Mouse (Mus musculus) cerebellum, adult 11 months (tissue): Measurements from ENCODE around the gene Pecam1.
"Not testable (repeated sequence)": the region's sequence is repeated elsewhere in the genome, so short reads cannot be mapped to it uniquely, and the experiment has no call there.

Source experiments
- DNase-seq: peaks from one replicate; pipeline ENCODE4 v3.0.0; 2022

The Pecam1 gene

DNA sequence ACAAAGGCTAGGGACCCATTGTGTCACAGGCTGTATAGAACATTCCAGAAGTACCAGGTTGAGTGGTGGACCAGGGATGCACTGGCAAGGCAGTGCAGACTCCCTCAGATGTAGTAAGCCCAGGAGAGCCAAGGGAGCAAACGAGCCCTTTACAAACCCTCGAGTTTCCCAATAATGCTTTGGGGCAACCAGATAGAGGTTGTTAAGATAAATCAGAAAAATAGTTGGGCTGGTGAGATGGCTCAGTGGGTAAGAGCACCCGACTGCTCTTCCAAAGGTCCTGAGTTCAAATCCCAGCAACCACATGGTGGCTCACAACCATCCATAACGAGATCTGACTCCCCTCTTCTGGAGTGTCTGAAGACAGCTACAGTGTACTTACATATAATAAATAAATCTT is 131.7 kb downstream of the Pecam1 start:
- DNase-seq, result not testable (repeated sequence)

- DNase-seq, result no peak
Measured at GRCm38 (mm10) chr11:106617821-106618580, 132.4 kb downstream of the Pecam1 start.

DNA sequence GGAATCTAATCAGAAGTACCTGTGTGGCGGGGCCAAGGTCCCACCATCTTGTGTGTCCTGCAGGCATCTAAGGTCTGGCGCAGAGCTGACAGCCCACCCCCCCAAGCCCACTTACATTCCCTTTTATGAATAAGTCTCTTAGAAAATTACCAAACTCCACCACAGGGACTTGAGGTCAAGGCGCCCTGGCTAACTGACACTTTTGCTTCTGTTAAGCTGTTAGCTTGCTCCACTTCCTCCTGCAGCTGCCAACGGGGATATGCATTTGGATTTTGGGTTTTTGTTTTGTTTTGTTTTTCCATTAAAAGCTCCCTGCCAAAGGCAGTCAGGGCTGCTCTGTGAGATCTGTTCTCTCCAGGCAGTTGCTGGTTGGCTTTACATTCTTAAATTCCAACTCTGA is 134.9 kb downstream of the Pecam1 start:
- no peak for DNase-seq

GRCm38 (mm10) chr11:106614339-106614645 is 136.1 kb downstream of the Pecam1 start:
- peak; percentile 26 for DNase-seq

DNA sequence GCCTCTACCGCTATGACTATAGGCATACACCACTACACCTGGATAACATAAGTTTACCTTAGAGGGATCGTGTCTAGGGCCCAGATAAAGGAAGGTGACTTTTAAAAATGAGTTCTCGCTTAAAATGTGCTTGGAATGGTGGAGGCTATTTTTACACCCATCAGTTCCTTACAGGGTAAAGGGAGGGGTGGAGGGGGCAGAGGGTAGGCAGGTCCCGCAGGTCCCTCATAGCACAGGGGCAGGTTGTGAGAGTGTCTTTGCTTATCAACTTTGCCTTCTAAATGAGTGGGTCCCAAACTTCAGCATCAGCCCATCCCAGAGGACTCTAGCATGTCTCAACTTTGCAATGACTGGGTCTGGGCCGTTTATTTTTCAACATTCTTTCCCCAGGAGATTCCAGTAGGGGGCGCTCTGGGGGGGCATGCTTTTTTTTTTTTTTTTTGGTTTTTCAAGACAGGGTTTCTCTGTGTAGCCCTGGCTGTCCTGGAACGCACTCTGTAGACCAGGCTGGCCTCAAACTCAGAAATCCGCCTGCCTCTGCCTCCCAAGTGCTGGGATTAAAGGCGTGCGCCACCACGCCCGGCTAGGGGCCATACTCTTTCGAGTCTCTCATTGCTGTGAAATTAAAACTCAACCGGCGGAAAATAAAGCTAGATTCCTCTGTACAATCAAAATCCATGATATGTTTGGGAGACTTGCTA is 136.6 kb downstream of the Pecam1 start:
- DNase-seq, result no peak

GRCm38 (mm10) chr11:106612961-106613637 is 137.3 kb downstream of the Pecam1 start, which contains the start of gene Tex2:
Gene Tex2 (minus strand): TSS chr11:106613423.
- DNase-seq, result peak; percentile 97

DNA sequence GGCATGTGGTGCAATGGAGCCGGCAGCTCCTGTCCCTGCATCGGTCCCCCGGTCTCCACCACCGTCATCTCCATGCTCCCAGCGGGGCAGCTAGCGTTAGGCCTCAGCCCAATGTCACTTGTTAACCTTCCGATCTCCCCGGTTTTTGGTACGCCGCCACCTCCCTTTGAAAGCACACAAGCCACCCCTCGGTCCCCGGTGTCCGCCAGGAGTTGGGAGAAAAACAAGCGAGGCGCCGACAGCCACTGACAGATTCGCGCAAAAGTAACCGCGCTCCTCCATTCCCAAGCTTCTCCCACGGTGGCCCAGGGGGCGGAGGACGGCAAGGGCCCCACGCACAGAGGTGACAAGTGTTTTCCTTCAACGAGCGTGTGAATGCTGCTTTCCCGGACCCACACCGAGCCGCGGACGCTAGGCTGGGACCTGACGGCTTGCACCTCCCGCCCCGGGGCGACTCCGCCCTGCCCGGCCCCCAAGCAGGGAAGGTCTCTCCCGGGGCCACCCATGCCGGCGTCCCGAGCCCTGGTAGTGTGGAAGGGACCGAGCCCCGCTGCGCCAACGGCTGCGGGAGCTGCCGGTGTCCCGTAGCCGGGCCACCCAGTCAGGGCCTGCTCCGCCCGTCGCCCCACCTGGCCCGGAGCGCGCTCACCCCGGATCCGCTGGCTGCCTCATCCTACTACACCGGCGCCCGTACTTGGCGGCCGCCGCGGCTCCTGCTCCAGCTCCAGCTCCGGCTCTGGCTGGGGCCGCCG is 138.0 kb downstream of the Pecam1 start:
- peak; percentile 52 for DNase-seq

DNA sequence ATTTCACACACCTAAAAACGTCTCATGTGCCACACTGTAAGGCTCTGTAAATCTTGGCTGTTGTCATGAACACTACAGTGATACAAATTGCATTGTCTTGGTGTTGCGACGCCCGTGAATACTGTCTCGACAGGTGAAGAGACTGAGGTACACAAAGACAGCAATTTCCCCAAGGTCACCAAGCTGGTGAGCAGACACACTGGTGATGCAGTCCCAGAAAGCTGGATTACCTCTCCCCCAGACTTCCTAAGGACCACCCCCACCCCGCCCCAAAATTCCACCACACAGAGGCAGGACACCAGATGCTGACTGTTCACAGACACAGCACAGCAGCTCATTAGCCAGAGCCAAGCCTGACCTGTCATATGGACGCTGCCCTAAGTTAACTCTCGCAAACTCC is 140.7 kb downstream of the Pecam1 start:
- no peak for DNase-seq

- DNase-seq, result no peak
Measured at GRCm38 (mm10) chr11:106607316-106607715, 143.1 kb downstream of the Pecam1 start.

- no peak for DNase-seq
Measured at GRCm38 (mm10) chr11:106606042-106606441, 144.4 kb downstream of the Pecam1 start.
